Mouse (Mus musculus) T-cell, adult 2 months (primary cell): ENCODE measurements around the gene Psap.

Experiments used
- DNase-seq: peaks from one replicate; pipeline ENCODE4 v3.0.0; 2022; ENCODE audit warnings: low spot score

Psap gene

DNA sequence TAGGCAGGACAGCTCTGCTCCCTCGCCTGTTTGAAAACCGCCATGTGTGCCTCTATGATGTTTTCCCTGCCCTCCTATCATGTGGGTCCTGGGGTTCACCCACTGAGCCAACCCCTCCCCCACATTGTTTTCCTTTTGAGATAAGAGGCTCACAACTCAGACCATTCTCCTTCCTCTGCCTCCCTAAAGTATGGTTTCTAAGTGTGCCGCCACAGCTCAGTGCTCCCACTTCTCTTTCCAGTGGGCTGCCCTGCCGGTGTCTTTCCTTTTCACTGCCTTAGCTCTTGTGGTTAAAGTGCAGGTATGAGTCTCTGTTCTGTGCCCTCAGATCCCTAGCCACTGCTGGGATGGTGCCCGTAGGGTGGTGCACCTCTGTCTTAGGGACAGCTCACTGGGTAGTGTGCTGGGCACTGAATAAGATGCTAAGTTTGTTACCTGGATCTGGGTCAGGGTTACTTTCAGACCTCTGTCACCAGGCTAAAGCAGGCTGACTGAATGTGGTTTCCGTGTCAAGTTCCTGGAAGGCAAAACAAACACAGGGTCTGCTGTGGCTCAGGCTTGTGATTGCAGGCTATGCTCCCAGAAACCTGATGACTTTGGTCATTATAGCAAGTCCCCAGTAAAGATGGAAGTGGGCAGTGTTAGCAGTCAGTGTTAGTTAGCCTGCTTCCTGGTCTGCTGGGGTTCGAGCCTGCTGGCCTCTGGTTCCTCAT, 12.8 kb downstream of the Psap start:
- peak; percentile 16 for DNase-seq

DNA sequence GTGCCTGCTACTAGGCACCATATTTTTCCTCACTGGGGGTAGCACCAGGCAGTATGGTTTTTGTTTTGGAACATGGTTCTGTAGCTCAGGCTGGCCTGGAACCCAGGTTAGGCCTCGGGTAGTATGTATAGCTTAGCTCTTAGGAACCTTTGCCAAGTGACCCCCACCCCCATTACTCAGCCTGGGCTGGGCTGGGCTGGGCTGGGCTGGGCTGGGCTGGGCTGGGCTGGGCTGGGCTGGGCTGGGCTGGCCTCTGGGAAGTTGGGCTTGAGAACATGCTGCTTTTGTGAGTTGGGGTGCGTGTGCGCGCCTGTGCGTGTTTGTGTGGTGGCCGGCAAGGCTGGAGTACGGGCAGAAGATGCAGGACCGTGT, 13.3 kb downstream of the Psap start:
- DNase-seq: no peak

DNA sequence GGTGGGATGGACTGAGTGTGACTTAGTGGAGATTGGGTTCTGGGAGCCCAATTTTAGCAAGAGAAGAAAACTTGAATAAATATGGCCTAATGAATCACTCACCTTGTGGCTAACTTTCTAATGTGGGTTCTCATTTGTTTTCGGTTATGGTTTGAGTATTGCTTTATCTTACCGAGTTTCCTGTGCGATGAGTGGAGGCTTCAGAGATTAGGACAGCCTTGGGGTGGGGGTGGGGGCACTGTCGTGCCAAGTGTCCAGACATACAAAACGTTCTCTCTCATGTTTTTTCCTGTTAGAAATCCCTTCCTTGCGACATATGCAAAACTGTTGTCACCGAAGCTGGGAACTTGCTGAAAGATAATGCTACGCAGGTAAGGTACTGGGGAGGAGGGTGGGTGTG, 14.8 kb downstream of the Psap start:
- no peak for DNase-seq

DNA sequence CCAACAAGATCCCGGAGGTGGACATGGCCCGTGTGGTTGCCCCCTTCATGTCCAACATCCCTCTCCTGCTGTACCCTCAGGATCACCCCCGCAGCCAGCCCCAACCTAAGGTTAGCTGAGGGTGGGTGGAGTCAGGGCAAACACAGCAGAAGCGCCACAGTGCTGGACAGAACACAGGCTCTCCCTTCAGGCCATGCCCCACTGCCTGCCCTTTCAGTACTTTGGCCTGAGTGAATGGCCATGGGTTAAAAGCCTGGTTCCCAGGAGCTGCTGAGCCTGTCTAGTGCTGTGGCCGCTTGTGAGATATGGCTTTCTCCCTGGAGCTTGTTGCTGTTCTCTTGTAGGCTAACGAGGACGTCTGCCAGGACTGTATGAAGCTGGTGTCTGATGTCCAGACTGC, 17.2 kb downstream of the Psap start:
- no peak for DNase-seq

DNA sequence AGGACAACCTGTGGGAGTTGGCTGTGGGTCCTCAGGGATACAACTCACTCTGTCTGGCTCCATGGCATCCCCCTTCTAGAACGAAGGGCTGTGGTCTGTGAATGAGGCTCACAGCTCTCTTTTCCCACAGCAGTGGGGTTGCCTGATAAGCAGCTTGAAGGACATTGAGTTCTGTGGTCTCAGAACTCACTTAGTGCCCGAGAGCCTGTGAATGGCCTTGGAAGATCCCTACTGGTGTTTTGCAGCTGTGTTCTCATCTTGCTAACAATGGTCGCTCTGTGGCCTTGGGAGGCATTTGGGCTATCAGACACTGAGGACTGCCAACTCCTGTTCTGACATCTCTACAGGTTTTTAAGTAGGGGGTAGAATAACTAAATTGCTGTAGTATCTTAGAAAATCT, 17.9 kb downstream of the Psap start:
- DNase-seq: no peak

DNA sequence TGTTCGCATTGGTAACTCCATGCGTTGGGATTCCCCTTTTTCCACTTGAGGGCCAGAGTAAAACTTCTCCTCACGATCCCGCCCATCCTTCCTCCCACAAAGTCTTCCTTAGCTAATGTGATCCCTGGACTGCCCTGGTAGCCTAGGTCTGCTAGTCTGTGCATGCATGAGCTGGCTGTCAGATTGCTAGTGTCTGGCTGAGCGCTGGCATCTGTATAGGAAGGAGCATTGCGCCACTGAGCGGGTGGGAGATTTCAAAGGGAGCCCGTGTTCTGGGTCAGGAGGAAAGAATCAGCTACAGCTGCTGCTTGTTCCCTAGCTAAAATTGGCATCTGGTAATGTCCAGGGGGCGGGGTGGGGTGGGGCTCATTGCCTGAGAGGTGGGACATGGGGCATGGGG, 18.6 kb downstream of the Psap start:
- no peak for DNase-seq

DNA sequence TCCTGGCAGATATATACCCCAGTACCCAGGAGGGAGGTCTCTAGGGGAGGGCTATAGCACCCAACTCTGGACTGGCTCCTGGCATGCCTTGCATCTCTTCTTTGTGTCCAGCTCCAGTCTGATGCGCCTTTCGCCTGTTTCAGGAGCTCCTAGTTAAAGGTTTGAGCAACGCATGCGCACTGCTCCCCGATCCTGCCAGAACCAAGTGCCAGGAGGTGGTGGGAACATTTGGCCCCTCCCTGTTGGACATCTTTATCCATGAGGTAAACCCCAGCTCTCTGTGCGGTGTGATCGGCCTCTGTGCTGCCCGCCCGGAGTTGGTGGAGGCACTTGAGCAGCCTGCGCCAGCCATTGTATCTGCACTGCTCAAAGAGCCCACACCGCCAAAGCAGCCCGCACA, 22.2 kb downstream of the Psap start:
- DNase-seq: no peak

DNA sequence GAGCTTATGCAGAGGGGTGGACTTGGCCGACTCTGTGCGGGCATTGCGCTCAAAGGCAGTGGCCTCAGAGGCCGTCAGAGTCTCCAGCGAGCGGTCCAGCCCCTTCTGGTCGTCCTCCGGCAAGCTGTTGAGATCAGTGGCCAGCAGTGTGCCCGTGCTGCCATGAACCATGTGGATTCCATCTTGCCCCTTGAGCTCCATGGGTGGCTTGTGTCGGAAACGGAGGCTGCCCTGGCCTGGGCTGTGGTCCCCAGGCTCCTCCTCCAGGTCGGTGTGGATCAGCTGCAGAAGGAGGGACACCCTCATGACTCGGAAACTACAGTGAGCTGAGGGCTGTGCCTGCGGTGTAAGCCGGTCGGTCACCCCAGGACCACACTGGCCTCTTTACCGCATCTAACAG, 26.0 kb downstream of the Psap start:
- no peak for DNase-seq

DNA sequence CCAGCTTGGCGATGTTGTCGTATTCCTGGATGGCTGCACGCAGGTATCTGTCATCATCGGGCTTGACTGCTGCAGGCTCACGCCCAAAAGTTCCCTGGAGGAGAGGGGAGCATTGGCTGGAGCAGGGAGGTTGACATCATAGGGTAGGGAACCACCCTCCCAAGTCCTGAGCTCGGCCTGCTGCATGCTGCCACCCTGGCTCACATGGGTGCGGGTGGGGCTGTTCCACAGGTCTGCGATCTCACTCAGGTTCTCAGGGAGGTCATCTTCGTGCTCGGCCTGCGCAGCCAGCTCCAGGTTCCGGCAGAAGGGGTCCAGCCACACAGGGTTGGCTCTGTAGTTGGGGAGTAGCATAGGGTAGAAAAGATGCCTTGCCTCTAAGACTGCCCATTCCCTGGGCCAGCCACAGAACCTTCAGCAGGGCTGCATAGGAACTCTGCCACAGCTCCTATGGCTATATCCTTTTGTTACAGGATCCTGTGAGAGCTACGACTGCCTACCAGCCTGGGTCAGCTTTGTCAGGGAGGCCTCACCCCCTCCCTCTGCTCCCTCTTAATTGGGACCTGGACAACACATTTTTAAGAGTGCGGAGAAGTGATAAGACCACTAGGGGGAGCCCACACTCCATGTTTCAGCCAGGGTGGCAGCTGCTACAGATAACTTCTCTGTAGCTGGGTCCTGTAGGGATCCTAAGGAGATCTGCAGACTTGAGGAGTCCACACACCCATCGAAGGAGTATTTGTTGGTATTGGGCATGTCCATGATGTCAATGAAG, 27.6 kb downstream of the Psap start:
- peak; percentile 75 for DNase-seq

DNA sequence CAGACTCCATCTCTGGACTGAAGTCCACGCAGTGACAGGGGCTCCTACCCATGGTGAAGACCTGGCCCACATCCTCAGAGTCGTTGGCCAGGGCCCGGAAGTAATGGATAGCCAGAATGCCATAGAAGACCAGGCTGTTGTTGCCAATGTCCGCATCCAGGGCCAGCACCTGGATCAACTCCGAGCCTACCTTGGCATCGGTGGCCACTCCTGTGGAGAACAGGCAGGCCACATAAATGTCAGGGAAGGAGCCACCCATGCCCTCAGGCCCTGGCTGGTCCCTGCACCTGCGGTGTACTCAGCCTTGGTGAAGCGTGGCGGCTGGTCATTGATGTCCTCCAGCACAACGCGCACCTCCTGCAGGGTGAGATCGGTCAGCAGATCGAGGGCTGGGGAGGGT, 33.2 kb downstream of the Psap start:
- no peak for DNase-seq

DNA sequence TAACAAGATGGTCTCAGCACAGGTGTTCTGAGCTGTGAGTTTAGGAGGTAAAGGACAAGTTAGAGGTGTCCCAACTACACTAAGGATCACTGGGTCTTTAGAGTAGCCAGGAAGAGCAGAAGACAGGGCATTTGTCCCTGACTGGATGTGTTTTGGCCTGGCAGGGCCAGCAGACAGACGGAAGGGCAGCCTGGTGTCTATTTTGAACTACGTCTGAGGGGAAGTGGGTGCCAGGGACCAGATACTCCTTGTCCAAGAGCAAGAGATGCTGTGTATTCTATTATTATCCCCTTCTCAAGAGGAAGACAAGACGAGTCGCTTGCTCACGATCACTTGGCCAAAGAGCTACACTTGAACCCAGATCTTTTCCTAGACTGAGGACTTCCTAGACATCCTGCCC, 36.2 kb downstream of the Psap start:
- DNase-seq: no peak

DNA sequence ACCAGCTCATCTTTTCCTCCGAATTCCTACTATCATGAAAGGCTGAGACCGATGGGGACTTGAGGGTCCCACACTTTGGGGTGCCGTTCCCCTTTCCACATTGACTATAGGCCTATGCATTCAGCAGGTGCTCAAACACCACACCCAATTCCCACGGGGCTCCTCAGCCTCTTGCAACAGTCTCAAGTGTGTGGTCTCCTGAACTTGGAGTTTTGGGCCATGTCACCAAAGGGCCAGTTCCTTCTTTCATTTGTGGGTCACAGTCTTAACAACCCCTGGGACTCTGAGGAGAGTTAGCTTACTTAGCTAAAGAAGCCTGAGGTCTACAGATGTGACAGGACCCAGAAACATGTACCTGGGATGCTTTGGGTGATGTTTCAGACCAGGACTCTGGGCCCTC, 38.7 kb downstream of the Psap start:
- DNase-seq: no peak

DNA sequence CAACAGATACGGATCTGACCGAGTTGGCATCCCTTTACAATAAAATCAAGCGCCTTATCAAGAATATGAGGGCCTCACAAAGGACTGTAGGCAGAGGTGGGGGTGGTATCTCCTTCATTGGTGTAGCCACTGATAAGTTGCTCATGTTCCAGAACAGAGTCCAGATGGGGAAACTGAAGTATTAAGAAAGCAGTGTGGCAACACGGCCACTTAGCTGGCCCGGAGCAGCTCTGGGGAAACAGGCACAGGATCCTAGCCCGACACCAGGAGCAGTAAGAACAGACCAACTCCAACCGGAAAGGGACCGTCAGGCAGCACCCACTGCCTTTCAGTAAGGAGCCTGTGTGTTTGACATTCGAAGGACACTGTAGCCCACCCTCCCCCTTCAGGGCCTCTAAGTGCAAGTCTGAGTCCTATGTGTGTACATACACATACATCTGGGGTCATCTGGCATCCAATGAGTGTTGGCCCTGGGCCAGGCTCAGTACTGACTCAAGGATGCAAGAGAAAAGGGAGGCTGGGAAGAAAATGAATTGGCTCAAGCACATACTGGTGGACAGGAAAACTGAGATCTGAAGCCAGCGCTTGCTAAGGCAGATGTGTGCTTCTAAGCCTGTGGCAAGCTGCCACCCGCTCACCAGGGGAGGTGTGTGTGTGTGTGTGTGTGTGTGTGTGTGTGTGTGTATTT, 51.7 kb downstream of the Psap start:
- no peak for DNase-seq

DNA sequence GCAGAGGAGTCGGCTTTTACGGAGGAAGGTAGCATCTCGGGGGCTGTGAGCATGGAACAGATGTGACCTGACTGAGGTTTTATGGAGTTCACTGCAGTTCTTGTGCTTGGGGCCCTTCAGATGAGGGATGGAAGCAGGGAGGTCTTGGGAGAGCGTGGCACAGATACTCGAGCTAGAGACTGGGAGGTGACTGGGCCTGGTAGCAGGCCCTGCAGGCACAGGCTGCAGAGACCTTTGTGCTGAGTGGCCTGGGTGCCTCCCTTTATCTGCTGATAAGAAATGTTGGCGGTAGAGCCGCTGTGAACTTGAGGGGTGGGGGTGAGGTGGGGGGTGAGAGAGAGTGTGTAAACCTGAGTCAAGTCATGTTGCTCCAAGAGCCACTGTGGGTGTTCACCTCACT, 57.2 kb downstream of the Psap start:
- no peak for DNase-seq

DNA sequence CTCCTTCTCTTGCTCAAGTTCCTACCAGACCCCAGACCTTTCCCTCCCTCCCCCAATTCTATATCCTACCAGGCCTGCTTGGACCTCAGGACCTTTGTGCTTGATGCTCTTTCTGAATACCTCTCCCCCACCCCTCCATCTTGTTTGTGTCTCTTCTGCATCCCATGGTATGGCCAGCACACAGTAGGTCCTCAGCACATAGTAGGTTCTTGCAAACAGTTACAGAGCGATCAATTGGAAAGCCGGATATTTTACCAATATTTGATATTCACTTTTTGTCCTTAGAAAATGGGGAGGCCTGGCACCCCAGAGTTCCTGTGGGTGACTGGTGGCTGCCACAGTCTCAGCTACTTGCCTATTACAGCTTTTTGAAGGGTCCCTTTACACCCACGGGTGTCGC, 57.6 kb downstream of the Psap start:
- no peak for DNase-seq

DNA sequence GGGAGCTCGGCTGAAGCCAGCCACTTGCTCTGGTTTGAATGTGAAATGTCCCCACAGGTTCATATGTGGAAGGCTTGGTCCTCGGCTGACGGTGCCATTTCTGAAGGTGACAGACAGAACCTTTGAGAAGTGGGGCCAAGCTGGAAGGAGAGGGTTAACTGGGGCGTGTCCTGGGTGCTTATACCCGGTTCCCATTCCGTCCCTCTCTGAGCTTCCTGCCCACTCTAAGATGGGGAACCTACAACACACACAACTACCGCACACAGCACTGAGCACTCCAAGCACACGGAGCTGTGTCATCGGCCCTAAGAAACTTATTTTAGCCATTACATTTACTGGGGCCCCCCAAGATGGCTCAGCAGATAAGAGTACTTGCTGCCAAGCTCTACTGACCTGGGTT, 64.1 kb downstream of the Psap start:
- DNase-seq: no peak

DNA sequence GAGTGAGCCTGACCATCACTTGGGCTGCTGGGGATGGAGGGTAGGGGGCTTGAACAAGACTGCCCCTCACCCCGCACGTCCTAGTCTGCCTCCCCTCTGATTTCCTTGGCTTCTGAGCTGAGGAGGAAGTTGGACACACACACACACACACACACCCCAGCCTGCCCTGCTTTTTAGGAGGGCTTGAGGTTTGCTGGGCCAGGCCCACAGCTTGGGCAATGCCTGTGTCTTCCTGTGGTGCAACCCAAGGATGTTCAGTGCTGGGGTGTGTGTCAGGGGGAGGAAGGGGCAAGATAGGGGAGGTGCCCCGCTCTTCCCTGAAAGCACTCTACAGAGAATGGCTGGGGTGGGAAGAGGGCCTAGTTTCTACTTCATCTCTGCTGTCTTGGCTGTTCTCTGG, 66.7 kb downstream of the Psap start:
- DNase-seq: peak; percentile 16

DNA sequence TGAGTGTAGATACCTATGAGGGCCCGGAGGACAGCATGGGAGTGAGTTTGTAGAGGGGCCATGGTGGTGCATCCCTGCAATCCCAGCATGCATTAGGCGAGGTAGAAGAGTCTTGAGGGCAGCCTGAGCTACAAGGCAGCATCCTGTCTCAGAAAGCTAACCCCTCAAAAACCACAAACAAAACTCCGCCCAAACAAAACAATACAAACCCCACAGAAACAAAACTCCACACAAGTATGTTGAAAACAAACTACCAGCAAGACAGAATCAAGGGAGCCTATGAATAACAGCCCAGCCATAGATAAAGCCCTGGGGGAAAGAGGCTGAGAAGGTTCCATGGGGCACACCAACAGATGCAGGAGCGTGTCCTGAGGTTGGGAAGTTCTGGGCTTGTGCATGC, 68.6 kb downstream of the Psap start:
- DNase-seq: peak; percentile 67

DNA sequence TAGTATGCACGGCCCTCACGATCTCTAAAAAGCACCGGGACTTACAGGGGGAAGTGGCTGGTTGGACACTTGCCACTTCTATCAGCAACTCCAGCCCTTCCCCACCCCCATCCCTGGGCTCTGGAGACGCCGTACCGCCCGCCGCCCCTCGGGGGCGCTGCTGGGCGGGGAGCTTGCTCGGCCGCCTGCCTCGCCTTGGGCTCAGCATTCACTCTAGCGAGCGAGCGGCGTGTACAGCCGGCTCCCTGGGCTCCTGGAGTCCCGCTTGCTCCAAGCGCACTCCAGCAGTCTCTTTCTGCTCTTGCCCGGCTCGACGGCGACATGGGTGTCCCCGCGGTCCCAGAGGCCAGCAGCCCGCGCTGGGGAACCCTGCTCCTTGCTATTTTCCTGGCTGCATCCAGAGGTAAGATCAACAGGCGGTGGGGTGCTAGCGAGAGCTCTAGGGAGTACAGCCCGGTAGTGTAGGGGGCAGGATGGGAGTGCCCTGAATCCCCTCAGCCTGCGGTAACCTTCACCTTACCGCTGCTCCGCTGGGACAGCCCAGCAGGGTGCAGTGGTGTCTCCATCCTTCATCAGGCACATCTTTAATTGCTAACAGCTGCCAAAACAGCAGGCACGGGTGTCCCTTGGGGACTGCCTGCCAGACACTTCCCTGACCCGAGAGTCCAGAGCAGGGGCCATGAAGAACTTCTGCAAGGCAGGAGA, 69.4 kb downstream of the Psap start, which contains the start of gene Vsir:
Gene Vsir (plus strand): TSS at position 151 of the 705 bp plus-strand sequence.
- DNase-seq: peak; percentile 85

DNA sequence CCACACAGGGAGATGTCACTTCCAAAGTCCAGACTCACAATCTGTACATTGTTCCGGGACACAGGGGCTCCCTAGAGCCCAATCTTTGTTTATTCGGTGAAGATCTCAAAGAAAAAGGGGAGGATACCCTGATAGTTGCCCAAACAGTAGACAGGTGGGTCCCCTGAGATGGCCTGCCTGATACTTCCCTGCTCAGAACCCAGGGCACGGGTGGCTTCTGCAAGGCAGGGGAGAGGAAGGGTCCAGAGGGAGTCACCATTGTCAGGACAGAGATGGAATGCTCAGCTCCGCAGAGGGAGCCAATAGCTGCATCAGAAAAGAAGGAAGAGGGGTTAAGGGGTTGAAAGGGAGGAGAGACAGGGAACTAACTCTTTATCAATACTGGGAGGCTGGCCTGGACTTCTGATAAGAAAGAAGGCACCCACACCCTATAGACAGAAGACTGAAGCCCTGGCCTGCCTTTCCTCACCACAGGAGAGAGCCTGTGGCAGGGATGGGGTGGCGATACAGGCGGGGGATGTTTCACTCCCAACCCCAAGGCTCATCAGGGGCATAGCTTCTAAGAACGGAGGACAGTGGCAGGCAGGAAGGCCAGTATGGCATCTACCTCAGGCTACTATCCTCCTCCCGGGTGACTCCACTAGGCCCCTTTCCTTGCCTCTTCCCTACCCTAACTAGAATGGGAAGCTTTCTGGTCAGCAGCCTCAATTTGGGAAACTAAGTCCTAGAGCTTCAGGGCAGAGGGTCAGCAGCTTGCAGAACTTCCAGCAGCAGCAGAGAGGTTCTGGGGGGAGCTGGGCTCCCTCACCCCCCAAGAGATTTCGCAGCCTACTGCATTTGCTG, 70.6 kb downstream of the Psap start:
- no peak for DNase-seq

DNA sequence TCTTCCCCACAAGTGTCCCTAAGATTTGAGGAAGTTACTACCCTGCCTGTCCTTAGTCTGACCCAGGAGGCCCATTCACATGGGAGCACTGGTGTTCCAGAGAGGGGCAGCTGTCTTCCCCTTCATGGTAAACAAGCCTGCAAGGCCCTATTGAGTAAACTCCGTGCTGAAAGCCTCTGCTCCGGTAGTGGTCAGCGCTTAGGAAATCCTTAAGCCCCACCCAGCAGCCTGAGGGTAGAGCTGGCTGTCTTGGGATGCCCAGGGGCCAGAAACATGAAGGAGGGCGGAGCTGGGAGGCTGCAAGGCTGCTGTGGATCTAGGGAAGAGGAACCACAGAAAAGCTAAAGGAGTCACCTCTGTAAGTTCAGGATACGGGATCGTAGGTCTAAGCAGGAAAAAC, 71.6 kb downstream of the Psap start:
- no peak for DNase-seq

DNA sequence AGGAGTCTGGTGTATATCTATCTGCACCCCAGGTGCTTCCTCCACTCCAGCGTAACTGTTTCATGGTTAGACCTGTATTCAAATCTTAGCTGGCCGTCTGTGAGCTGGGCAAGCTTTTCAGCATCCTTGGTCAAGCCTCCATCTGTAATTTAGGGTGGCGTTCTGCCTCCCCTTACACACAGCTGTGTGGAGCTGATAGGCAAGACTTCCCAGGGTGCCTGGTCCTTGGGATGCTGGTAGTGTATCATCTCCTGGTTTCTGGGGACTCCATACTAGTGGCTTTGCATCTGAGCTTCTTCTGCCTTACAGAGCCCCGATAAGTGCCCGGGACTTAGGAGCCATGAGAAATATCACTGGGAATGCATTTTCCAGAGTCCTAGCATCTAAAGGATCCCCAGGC, 72.2 kb downstream of the Psap start:
- no peak for DNase-seq
